Mouse (Mus musculus) c-Kit-positive CD71-positive TER-119-negative erythroid progenitor cells, embryonic 14.5 days (primary cell): ENCODE measurements around the gene 4933416C03Rik.

Experiments used
- DNase-seq: peaks from one replicate; pipeline ENCODE4 v3.0.0-alpha.2; 2013; ENCODE audit warnings: low read depth

4933416C03Rik gene

GRCm38 (mm10) chr10:116078636-116079035 is 35.1 kb downstream of the 4933416C03Rik start:
- DNase-seq = no peak

GRCm38 (mm10) chr10:116075954-116076353 is 37.8 kb downstream of the 4933416C03Rik start:
- DNase-seq = no peak
